Mouse (Mus musculus) cerebellum, adult 2 months (tissue): ENCODE data around the gene Ykt6.

Experiments
- CTCF ChIP-seq: fragments of 200-500 bp; IDR thresholded peaks from 2 replicates; pipeline ENCODE4 v1.5.1; 2011; ENCODE audit warnings: low read depth, mild to moderate bottlenecking, control low read depth, low read length, moderate library complexity, borderline replicate concordance; ENCODE audit not compliant: insufficient read depth
- POLR2A ChIP-seq: fragments of 200-500 bp; IDR thresholded peaks from 2 replicates; pipeline ENCODE4 v1.6.1; 2011; ENCODE audit warnings: low read length, control low read depth, borderline replicate concordance; ENCODE audit not compliant: insufficient read depth

- TF ChIP-seq POLR2A: no peak
- no peak for TF ChIP-seq CTCF
Measured at GRCm38 (mm10) chr11:5954435-5954834, 1.1 kb upstream of the Ykt6 start.
